Mouse (Mus musculus) 3T3-L1 (cell line): ENCODE measurements around the gene Pigq.

Experiments used
- DNase-seq: peaks from one replicate; pipeline ENCODE4 v3.0.0-alpha.2; 2015; ENCODE audit warnings: low read depth, low spot score

The Pigq gene

GRCm38 (mm10) chr17:25958771-25959494 lies 14.2 kb upstream of the Pigq start:
- no peak for DNase-seq

- no peak for DNase-seq
Measured at GRCm38 (mm10) chr17:25957586-25958051, 12.9 kb upstream of the Pigq start.

DNA sequence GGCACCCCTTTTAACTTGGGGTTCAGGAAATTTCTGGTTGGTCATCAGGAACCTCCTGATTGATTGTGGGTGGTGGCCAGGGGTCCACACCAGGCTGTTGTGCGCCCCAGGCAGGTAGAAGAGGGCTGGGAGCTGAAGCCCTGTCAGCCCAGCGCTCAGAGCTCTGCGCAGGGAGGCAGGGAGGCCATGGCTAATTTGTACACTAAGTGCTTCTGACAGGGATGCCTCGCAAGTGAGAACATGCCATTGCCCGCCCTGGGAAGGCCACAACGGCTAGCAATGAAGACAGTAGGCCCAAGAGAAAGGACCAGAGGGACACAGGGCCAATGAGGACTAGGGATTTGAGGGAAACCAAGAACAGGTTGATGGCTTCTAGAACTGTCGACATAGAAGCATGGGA lies 11.9 kb upstream of the Pigq start:
- no peak for DNase-seq

DNA sequence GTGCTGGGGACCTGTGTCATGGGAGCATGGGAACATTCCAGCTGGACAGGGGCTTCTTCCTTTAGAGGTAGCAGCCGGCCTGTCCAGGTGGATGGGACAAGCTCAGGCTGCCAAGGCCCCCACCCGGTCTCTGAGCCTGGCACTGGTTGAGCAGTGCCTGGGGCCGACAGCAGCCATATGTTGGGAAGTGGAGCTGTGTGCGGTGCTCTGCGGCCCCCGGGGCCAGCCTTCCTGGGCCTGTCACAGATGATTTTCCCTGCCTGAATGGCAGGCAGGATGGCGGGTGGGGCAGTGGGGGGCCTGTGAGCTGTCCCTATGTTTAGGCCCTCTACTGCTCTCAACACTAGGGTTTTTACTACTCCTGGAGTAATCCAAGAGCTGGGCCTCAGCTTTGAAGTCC lies 11.5 kb upstream of the Pigq start:
- DNase-seq, result no peak

GRCm38 (mm10) chr17:25955736-25956135 lies 11.0 kb upstream of the Pigq start:
- no peak for DNase-seq

DNA sequence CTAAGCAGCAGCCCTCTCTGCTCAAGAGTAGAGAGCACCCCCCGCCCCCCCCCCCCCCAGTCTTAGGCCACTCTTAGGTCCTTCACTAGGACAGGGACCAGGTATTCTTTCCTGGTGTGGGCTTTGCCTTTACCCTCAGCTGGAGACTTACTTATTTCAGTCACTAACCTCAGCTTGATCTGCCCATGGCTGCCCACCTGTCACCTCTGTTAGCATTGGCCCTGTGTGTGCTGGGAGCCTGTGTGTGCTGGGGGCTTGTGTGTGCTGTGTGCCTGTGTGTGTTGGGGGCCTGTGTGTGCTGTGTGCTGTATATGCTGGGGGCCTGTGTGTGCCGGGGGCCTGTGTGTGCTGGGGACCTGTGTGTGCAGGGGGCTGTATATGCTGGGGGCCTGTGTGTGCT lies 9.9 kb upstream of the Pigq start:
- no peak for DNase-seq

DNA sequence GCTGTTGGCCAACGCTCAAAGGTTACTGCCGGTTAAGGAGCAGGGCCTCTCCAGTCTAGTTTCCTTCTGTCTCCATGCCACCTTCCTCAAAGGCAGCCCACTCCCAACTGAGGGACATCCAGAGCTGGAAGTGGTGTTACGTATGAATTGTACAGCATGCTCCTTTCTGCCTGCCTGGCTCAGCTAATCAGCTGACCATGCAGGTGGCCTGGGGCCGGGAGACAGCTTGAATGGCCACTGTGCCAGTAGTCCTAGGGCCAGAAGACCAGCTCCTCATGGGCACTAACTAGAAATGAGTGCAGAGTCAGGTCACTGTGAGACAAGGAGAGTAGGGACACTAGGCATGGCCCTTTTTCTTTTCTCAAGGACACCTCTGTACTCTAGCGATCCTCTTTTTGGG lies 8.4 kb upstream of the Pigq start:
- DNase-seq, result no peak

GRCm38 (mm10) chr17:25951803-25952623 lies 7.3 kb upstream of the Pigq start, which contains the start of gene A930017K11Rik:
TSS of gene A930017K11Rik (minus strand) at chr17:25952565.
- no peak for DNase-seq

- no peak for DNase-seq
Measured at GRCm38 (mm10) chr17:25951225-25951802, 6.6 kb upstream of the Pigq start.

GRCm38 (mm10) chr17:25950706-25951105 lies 6.0 kb upstream of the Pigq start:
- DNase-seq, result no peak

- DNase-seq, result no peak
Measured at GRCm38 (mm10) chr17:25949981-25950380, 5.2 kb upstream of the Pigq start.

DNA sequence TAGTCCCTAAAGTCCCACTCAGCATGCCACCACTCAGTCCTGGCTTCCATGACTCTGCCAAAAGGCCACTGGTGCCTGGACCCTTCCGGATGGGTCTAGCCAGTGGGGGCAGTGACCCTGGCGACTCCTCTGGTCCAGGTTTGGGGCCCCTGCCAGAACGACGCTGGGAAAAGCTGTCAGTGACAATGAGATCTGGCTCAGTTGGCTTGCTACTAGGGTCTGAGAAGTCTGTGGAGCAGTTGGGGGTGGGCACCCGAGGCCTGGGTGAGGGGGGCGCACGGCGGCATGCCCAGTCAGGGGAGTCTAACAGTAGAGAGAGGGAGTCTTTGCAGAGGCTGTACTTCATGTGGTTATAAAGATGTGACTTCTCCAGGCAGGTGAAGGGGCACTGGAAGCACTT lies 3.3 kb upstream of the Pigq start:
- no peak for DNase-seq

DNA sequence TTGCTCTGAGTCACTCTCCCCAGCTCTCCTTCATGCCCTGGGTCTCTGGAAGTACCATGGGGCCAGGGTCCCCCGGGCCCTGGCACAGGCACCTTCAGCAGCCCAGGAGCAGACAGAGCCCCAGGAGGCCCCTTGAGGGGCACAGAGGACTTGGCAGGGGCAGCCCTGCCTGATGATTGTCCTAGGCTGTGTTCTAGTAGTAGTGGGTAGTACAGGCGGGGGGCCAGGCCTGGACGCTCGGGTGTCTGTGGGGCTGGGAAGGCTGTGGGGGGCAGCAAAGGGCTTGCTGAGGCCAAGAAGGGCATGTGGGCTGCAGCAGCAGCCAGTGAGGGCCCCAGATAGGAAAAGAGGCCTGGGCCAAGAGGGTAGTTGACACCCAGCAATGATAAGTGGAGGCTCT lies 2.8 kb upstream of the Pigq start:
- DNase-seq, result no peak

GRCm38 (mm10) chr17:25946891-25947290 lies 2.2 kb upstream of the Pigq start:
- DNase-seq, result no peak

DNA sequence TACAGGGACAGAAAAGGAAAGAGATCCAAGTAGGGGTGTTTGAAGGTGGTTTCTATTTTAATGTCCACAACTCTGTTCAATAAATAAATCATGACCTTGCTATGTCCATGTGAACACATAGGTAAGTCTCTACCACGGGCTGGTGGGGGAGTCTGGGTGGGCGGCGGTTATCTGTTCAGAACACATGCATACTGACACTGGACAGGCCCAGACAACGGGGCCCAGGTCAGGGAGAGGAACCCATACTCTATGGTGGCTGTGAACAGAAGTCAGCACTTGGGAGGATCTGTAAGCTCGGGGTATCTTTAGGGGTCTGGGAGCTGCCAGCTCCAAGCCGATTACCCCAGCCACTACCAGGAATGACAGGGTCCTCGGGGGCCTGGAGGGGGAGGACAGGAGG lies 1.6 kb upstream of the Pigq start:
- DNase-seq, result no peak

GRCm38 (mm10) chr17:25945517-25946155 lies 900 bp upstream of the Pigq start:
- no peak for DNase-seq

- no peak for DNase-seq
Measured at GRCm38 (mm10) chr17:25943769-25944168, 967 bp downstream of the Pigq start.

GRCm38 (mm10) chr17:25943221-25943620 lies 1.5 kb downstream of the Pigq start:
- DNase-seq, result no peak

DNA sequence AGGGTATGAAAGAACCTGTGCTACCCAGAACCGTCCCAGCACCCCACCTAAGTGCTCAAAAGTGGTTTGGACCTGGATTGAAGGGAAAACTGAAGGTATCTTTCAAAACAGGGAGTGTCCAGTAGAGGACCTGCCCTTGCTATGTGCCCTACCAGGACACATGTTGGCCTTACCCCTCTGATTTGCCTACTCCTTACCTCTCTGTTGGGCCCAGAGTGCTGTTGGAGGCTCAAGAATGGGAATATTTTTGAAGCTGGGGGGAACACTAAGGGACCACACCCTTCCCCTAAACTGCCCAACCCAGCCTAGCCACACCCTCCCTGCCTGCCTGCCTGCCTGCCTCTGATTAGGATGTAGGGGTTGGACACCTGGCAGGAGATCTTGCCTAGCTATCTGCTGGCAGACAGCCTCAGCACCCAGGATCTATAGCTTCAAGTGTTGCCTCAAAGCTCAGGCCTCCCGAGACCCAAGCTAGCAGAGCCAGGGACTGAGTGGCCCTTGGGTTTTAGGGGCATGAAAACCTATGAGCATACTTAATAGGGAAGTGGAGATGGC lies 2.1 kb downstream of the Pigq start:
- DNase-seq, result no peak

GRCm38 (mm10) chr17:25941511-25942241 lies 3.1 kb downstream of the Pigq start:
- DNase-seq, result peak; percentile 71

DNA sequence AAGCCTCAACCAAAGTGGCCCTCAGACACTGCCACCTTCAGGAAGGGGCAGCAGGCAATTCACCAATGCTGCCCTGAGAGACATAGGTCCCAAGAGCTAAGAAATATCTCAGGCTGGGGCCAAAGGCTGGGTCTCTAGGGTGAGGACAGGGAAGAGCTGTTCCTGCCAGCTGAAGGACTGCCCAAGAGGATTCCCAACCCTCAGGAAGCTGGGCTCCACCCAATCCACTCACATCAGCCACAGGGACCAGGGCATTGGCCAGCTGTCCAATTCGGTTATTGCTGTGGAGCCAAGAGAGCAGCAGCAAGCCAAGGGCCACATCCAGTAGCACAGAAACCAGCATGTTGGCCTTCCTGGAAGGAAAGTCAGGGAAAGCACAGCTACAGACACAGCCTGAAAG lies 10.2 kb downstream of the Pigq start:
- DNase-seq, result no peak
